Mouse (Mus musculus): Measurements from ENCODE around the gene Axdnd1.

DNA sequence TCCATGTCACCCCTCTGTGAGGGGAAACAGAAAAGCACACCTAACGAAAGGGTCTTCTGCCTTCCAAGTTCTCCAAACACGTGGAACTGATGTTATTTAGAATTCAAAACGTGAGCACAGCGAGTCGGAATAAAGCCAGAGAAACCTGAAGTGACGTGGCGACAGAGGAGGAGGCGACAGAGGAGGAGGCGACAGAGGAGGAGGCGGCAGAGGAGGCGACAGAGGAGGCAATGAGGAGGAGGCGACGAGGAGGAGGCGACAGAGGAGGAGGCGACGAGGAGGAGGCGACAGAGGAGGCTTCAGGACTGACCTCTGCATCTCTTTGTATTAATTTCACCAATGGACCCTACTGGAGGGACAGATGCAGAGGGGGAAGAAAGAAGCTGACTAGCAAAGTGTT is 28.7 kb upstream of the Axdnd1 start:
- TF ChIP-seq NANOG (IDR thresholded peaks at IDR 0.05; ENCODE audit: borderline replicate concordance, low read length): no peak
- no peak for TF ChIP-seq CTCF (conservative IDR thresholded peaks at IDR 0.05; ENCODE audit: low read length)
